Mouse (Mus musculus) erythroblast, embryonic 14.5 days (primary cell): ENCODE results near the gene Col6a2.

Experiments used
- GATA1 ChIP-seq: IDR thresholded peaks from 2 replicates; pipeline ENCODE4 v1.6.1; 2012; ENCODE audit warnings: low read length, inconsistent platforms, mixed read lengths
- TAL1 ChIP-seq: IDR thresholded peaks from 3 replicates; pipeline ENCODE4 v1.6.1; 2012; ENCODE audit warnings: low read length, inconsistent platforms, mixed read lengths

GRCm38 (mm10) chr10:76641894-76642627, 18.6 kb upstream of the Col6a2 start:
- TF ChIP-seq GATA1, result no peak
- no peak for TF ChIP-seq TAL1
